Mouse (Mus musculus): Measurements from ENCODE around the gene Olfr1373.
"Not testable (repeated sequence)": the region's sequence is repeated elsewhere in the genome, so short reads cannot be mapped to it uniquely, and the experiment has no call there.

The Olfr1373 gene

DNA sequence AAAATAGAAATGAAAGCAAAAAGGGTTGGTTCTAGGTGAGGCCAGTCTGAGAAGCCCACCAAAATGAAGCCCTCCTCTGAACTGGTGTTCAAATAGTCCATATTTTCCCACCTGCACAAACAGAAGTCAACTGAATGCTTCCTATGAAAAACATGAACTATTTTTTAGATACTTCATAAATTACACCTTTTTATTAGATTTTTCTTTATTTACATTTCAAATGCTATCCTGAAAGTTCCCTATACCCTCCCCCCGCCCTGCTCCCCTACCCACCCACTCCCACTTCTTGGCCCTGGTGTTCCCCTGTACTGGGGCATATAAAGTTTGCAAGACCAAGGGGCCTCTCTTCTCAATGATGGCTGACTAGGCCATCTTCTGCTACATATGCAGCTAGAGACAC, at the start of gene Olfr1373:
Olfr1373 (minus strand) TSS at position 101 of the 400 bp plus-strand sequence.
- not testable (repeated sequence) for DNase-seq

DNA sequence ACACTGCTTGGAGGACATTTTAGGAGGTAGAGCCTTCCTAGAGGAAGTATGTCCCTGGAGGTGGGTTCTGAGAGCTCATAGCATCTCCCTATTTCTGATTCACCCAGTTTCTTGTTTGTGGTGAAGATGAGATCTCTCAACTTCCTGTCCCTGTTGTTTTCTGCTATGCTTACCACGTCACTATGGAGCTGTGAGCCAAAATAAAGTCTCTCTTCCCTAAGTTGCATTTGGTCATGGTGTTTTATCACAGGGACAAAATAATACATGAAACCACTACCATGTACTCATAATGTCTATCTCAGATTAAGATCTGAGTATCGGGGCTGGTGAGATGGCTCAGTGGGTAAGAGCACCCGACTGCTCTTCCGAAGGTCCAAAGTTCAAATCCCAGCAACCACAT, 35.3 kb upstream of the Olfr1373 start:
- DNase-seq = not testable (repeated sequence)

DNA sequence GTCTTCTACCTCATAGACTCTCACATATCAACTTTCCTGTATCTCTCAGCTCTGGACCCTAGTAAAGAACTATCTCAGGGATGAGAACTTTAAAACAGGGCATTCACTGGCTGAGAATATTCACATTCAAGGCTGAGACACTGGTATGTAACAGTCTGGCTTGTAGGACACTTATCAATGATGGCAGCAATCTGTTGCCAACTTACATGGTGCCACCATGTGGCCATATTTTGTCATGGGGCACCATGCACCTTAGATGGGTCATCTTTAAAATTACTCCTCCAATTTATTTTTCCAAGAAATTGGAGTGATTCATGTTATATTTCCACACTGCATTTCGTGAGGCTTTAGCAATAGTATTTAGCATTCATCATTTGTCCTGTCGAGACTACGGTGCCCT, 34.6 kb upstream of the Olfr1373 start:
- peak; percentile 21 for DNase-seq

DNA sequence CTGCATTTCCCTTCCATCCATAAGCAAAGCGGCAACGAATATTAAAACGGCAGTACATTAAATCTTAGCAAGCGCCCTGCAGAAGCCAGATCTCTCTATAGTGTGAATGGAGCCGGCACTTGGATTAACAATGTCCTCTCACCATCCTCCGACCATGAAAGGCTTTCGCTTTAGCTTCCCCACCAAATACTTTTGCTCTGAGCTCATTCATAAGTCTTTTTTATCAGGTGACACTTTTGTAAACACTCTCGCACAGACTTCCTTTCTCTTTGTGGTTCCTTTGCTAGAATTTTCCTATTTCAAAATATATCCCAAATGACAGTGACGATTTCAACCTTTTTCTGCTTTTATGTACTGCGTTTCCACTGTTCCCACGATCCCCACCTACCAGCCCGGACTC, 23.1 kb upstream of the Olfr1373 start:
- DNase-seq = no peak

DNA sequence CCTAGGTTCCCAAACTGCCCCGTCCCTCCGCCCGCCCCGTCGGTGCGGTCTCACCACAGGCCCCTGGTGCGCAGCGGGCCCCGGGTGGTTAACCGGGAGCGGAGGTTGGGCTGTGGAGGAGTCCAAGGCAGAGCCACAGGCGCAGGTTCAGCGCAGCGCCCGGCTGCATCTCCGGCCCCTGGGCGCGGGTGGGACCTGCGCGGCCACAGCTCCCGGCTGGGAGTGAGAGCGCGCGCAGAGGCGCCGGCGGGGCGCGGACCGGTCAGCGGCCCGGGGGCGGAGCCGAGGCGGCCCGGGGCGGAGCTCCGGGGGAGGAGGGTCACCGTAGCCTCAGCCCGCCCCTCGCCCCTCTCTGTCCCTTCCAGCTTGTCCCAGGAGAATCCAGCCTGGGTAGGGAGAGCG, 22.6 kb upstream of the Olfr1373 start:
- peak; percentile 62 for DNase-seq

DNA sequence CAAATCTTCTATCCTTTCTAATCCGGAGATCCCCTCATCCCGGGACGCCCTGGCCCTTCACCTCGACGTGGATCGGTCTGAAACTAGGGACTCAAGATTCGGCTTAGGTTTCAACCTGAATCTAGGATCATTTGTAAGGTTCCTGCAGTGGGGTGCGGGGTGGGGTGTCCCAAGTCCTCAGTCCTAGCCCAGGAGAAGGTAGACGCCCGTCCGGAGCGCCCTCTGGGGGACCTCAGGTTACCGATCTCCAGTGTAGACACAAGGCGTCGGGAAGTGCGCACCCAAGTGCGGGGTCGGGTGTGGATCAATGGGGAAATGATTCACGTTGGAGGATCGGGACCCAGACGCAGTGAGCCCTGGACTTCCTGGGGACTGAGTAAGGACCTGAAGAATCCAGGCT, 21.8 kb upstream of the Olfr1373 start:
- DNase-seq = peak; percentile 58

DNA sequence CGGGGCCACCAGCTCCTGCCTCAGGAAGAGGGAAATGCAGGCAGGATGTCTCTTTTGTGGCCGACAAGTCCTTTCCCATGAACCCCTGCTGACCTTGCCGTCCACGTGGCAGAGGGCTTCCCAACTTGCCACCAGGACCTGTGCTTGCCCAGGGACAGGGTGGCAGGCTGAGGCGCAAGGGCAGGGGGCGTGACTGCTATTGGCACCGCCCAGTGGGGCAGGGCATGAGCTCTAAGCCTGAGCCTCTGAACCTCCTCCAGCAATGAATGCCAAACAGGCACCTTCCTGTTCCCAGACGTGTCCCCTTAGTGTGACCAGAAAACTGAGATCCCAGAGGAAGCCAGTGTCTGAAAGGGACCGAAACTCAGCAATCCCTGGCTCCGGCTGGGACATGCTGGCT, 18.6 kb upstream of the Olfr1373 start:
- DNase-seq = peak; percentile 76

DNA sequence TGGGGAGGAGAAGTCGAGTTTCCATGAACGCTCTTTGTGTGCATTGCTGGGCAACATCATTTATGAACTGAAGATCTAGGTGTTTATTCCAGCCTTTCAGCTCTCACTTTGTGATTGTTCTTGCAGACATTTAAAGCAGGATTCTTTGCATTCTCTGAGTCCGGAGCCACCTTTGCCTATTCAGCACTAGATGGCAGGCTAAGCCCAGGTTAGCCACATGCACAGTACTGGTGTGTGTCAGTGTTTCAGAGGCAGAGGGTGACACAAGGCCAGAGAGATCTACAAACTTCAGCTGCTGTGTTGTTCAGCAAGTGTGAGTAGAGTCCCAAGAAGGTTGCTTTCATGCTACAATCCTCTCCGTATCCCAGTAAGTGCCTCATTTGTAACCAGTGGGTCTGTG, 1.7 kb downstream of the Olfr1373 start:
- DNase-seq = peak; percentile 74

DNA sequence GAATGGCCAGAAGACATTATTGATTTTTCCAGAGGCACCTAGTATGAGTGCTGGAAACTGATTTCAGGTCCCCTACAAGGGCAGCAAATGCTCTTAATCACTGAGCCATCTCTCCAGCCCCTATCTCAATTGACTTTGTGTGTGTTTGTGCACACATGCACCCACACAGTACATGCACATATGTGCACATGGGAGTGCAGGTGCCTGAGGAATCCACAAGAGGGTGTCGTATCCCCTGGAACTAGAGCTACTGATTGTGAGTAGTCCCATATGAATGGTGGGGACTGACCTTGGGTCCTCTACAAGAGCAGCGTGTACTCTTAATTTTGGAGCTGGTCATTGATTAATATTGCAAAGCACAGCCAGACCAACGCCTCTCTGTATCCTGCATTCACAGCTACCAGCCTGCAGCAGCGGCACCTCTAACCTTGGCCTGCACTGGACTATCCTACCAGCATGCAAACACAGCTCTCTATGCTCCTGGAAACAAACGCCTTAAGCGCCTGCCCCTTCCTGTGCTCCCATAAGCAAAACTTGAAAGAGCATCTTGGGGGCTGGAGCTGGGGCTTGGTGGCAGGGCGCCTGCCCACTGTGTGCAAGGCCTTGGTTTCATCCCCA, 14.8 kb downstream of the Olfr1373 start:
- DNase-seq = no peak

DNA sequence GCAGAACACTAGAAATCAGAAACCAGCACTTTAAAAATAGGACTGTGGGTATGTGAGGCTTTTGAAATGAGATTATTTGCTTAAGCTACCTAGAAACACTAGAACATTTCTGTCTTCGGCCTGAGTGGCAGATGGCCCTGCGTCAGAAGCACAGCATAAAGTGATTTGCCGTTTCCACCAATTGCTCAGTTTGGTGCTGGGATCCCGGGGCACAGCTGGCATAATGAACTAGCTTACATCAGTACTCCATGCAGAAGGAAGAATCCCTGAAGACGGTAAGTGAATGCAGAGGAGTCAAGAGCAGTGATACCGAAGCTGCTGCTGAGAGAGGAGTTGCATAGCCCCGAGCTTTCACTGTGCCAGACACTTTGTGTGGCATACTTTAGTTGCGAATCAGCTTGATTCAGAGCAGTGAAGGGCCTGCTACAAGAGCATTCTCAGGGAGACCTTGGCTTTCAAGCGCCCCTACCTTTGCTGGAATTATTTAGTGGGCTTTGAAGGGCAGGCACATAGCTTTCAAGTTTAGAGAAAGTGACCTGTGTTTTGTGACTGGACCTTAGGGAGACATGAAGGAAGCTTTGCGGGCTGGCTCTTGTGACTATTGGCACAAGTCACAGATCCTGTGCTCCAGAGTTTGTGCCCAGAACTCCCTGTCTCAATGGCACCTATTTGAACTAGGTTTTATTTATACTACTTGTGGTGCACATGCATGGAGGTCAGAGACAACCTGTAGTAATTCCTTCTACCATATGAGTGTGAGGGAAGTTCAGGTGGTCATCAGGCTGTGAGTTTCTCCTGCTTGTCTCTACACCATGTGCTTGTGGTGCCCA, 15.5 kb downstream of the Olfr1373 start:
- DNase-seq = no peak

DNA sequence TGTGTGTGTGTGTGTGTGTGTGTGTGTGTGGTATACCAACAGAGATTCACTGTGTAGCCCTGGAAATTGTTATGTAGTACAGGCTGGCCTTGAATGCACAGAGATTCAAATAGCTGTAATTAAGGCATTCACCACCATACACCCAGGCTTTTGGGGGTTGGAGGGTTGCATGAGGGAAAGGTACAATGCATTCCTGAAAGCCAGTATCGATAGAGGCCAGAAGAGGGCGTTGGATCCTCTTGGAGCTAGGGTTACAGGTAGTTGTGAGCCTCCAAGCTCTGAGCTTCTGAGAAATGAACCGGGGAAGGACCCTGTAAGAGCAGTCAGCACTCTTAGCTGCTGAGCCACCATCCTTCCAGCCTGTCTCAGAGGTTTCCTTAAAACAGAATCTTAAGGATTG, 16.2 kb downstream of the Olfr1373 start:
- DNase-seq = no peak

DNA sequence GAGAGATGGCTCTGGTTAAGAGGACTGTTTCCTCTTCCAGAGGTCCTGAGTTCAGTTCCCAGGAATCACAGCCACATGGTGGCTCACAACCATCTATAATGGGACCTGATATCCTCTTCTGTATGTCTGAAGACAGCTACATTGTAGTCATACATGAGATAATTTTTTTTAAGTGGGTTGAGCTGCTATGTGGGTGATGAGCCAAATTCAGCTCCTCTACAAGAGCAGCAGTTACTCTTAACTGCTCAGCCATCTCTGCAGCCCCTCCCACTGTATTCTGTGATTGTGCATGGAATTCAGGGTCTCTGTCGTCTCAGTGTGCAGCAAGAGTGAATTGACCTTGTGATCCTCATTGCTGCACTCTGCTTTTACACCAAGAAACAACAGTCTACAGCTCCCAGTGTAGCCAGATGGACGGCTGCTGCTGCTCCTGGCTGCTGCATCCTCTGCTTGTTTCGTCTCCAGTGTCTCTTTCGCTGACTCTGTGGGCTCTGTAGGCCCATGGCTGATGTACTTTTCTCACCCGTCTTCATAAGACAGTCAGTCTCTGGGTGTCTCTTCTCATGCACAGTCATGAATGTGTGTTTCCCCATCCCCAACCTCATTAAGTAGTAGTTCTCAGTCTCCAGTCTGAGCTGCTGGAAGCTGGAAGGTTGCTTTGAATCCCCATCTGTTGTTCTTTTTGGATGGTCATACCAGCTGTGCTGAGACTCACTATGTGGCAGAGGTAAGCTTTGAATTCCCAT, 16.8 kb downstream of the Olfr1373 start:
- no peak for DNase-seq

DNA sequence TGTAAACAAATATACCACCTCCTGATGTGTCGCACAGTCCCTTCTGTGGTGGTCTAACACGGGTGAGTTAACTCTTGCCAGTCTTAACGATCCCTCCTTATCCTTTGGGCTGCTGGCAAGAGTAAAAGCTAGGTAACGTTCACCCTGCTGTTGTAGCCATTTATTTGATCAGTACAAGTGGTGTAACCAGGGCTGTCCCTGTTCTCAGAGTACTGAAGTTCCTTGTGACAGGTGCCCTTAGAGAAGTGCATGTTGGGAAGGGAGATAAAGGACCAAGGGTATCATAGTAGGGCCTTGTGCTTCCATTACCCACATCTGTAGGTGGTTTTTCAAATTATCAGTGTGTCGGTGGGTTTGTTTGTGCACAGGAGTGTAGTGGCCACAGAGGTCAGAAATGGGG, 17.6 kb downstream of the Olfr1373 start:
- no peak for DNase-seq

DNA sequence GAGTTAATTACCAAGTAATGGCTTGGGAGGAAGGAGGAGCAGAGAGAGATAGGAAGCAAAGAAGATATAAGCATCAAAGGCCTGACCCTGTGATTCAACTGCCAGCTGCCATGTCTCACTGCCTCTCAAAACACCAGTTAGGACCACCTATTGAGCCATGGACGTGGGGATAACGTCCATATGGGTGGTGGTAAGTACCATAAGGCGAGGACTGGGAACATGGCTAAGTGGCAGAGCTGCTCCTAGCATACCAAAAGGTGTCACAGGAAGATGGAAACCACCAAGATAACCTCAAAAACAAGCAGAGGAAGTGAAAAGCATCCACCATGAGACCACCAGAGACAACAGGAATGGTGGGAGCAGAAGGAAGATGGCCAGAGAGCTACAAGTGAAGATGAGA, 18.2 kb downstream of the Olfr1373 start:
- DNase-seq = no peak

DNA sequence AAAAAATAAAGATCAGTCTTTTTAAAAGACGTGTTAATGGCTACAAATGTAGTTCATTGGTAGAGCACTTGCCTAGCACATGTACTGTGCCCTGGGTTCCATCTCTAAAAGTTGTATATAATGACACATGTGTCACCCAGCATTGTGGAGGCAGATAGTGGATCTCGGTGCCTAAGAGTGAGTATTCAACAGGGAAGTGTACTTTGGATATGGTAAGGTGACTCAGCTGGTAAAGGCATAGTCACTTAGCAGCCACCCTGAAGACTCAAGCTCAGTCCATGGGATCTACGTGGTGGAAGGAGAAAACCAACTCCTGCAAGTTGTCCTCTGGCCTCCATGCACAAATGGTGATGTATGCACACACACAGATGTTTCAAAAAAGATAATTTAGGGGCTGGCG, 20.9 kb downstream of the Olfr1373 start:
- no peak for DNase-seq

DNA sequence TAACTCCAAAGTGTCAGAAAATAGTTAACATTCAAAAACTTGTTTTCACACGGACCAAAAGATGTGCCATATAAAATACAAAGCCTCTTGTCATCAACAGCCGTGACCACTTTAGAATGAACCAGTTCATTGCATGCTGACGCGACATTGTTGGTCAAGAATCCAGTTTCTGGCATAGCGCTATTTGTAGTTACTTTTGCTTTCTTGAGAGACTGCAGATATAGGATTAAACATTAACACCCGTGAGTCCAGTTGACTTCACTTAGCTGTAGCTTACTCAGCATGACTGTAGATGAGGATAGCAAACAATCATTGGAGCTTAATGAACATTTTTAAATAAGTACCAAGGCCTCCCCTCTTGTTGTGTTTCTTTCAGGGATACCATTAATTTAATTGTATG, 23.3 kb downstream of the Olfr1373 start:
- DNase-seq = no peak

DNA sequence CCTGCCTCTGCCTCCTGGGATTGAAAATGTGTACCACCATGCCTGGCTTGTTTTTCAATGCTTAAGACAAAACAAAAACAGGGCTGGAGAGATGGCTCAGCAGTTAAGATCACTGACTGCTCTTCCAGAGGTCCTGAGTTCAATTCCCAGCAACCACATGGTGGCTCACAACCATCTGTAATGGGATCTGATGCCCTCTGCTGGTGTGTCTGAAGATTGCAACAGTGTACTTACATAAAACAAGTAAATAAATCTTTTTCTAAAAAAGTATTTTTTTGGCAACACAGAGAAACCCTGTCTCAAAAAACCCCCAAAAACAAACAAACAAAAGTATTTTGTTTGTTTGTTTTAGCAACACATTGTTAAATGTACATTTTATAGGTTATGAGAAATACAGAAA, 24.9 kb downstream of the Olfr1373 start:
- not testable (repeated sequence) for DNase-seq

DNA sequence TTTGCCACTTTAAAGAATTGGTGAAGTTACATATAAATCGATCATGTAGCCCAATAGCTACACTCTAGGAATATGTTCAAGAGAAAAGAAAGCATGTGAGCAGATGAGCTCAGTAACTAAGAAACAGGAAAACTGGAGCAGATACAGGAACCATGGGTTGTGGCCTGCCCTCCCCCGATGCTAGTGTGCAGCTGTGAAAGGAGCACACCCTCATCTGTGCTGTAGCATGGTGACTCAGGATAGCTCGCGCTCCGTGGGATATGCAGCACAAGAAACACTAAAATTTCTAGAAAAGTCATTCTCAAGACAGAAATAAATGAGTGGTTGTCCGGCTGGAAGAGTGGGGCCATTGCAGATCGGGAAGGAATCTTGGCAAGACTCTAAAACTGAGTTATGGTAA, 28.2 kb downstream of the Olfr1373 start:
- DNase-seq = no peak

DNA sequence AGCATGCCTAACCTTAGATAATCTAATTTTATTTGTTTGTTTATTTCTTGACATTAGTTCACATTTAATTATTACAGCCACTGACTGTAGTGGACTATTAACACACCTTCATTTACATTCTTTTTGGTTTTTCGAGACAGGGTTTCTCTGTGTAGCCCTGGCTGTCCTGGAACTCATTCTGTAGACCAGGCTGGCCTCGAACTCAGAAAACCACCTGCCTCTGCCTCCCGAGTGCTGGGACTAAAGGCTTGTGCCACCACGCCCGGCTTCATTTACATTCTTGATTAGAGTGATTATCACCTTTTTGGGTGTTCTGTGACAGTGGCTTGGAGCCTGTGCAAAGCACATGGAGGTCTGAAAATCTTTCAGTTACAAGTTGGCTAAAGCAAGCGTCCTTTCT, 29.2 kb downstream of the Olfr1373 start:
- not testable (repeated sequence) for DNase-seq

DNA sequence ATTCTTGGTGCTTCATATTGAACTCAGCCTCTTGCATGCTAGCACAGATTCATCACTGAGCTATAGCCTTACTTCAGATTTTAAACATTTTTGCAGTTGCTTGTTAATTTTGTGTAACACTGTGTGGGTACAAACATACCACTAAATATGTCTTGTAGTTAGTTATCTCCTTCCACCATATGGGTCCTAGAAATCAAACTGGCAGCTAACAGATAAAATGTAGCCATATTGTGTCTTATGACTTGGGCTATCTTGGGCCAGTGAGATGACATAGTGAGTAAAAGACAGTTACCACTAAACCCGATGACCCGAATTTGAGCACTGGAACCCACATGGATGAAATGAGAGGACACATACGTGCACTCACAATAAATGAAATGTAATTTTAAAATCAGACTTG, 29.8 kb downstream of the Olfr1373 start:
- no peak for DNase-seq

DNA sequence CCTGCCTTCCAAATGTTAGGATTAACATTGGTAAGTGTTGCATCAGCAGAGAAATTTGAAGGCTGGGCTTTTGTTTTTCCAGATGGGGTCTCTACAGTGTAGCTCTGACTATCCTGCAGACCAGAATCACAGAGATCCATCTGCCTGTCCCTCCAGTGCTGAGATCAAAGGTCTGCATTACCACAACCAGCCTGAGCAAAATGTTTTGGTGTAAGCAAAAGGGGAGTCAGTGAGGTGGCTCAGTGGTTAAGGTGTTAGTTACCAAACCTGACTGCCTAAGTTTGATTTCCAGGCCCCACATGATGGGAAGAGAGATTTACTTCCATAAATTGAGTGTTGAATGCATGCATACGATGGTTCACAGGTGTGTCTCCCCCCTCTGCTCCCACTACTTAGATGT, 35.9 kb downstream of the Olfr1373 start:
- no peak for DNase-seq

DNA sequence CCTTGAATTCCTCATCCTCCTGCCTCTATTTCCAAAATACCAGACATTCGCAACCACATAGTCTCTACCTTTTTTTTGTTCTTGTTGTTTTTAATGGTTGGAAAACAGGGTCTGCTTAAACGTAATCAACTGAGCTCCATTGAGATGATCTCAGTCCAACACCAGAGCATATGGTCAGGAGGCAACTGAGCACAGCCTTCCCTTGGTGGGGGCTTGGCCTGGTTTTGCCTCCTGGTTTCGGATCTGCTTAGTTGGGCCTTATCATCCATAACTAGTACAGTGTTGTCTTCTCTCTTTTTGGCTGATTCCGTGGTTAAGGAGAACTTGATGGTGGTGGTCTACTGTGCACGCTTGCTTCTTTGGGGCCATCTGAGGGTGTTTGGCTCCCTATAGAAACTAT, 36.5 kb downstream of the Olfr1373 start:
- no peak for DNase-seq

DNA sequence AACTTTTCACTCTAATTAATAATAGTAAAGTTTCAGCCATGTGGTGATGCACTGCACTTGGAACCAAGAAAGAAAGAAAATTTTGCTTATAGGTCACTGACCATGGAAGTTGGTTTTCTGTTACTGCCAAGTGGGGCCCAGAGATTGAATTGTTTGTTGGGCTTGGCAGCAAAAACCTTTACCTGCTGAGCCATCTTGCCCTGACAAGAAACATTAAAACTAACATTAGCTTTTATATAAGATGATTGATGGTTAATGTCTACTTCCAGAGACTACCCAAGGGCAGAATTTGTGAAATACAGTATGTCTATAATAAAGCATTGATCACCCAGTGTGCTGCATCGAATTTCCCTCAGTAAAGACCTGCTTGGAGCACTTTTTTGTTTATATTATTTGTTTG, 38.9 kb downstream of the Olfr1373 start:
- DNase-seq = no peak

DNA sequence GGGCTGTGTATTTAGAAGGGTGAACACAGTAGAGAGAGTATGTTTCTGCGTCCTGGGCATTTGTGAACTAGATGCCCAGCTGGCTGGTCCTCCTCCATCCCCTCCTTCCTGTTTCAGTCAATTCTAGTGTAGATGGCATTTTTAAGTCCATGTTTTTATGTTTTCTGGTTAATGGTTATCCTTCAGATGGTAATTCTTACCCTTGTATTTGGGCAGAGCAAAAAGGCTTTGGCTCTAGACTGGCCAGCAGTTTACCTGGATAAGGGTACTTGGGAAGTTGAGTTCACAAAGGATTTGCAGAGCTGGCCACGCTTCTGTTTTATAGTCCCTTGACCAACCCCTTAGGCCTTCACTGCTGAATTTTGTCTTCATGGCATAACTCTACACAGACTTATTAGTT, 39.3 kb downstream of the Olfr1373 start:
- no peak for DNase-seq
